Mouse (Mus musculus): ENCODE results near the gene Gpr137c.

Gene Gpr137c

DNA sequence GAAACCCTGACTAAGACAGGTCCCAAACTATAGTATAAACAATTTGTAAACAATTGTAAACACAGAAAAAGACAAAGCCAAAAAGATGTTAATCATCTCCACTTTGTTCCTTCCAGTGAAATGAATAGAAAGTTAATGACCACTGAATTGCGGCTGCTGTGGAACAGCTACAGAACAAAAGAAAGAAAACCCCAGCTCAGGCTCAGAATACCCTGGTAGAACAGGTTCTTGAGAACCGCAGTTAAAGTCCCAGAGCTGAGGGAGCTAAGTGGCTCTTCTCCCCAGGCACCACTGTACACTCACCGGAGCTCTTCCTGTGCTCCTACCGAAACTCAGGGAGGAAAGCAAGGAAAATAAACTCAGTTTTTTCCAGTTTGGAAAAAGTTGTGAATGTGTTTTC, 8.8 kb upstream of the Gpr137c start:
- no peaks in the 10 kb centered on the region for H3K27me3 ChIP-seq (ENCODE audit: insufficient read depth, low read length)
- H3K36me3 ChIP-seq (ENCODE audit: insufficient read depth, low read length) = no peaks in the 10 kb centered on the region
- no peak overlapping the region for H3K4me3 ChIP-seq (replicated peaks; ENCODE audit: low read length)
- TF ChIP-seq NANOG (IDR thresholded peaks at IDR 0.05; ENCODE audit: borderline replicate concordance, low read length) = peak; percentile 60; the same call in 1 of the 2 replicates
- TF ChIP-seq CTCF (conservative IDR thresholded peaks at IDR 0.05; ENCODE audit: low read length) = no peak
- no peaks in the 10 kb centered on the region for H3K9me3 ChIP-seq (ENCODE audit: low read length)
- no peaks in the 10 kb centered on the region for H3K4me1 ChIP-seq (replicated peaks; ENCODE audit: low read depth, low read length)

DNA sequence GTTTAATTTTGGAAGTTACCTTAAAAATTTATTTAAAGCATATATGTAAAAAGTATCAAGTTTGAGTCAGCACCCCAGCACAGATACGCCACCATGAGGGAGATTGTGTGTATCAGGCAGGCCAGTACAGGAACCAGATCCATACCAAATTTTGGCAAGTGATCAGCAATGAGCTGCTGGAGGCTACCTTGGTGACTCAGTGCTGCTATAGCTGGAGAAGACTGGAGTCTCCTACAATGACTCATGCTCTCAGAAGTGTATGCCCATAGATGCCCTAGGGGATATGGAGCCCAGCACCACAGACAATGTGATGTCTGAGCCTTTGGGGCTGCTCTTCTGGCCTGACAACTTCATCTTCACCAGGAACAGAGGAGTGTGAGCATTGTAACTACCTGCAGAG, 8.1 kb upstream of the Gpr137c start:
- no peak for TF ChIP-seq NANOG (IDR thresholded peaks at IDR 0.05; ENCODE audit: borderline replicate concordance, low read length)
- no peak for TF ChIP-seq CTCF (conservative IDR thresholded peaks at IDR 0.05; ENCODE audit: low read length)
- TF ChIP-seq POU5F1 (IDR thresholded peaks at IDR 0.05; ENCODE audit: borderline replicate concordance, low read length) = no peak
- H3K36me3 ChIP-seq (ENCODE audit: insufficient read depth, low read length) = no peaks in the 10 kb centered on the region
- peaks cover 1% of the 10 kb centered on the region; the same call in 1 of the 2 replicates for H3K27me3 ChIP-seq (ENCODE audit: insufficient read depth, low read length)
- no peaks in the 10 kb centered on the region for H3K9me3 ChIP-seq (ENCODE audit: low read length)
- no peak overlapping the region for H3K4me3 ChIP-seq (replicated peaks; ENCODE audit: low read length)
- H3K4me1 ChIP-seq (replicated peaks; ENCODE audit: low read depth, low read length) = no peaks in the 10 kb centered on the region

DNA sequence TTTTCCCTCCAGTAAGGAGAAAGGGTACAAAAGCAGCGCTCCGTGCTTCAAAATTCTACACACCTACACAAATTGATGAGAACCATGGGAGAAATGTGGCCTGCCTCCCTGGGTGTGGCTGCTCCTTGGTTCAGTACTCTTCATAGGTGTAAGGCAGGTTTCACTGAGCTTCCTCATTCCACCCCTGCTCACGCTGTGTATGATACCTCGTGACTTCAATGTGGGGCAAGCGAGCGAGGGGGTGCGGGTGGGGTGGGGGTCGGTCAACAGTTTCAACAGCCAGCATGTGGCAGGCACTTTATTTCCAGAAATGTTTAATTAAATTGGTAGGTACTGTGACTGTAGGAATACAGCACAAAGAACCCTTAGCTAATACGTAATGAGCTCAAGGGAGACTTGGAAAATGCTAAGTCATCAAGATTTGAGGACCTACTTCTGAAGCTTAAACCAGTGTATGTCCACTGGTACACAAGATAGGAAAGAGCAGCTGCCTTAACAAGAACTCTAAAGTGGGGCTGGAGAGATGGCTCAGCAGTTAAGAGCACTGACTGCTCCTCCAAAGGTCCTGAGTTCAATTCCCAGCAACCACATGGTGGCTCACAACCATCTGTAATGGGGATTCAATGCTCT, 2.7 kb upstream of the Gpr137c start:
- H3K36me3 ChIP-seq (ENCODE audit: insufficient read depth, low read length) = no peaks in the 10 kb centered on the region
- H3K4me3 ChIP-seq (replicated peaks; ENCODE audit: low read length) = no peak overlapping the region
- peaks cover 17% of the 10 kb centered on the region for H3K4me1 ChIP-seq (replicated peaks; ENCODE audit: low read depth, low read length)
- H3K27me3 ChIP-seq (ENCODE audit: insufficient read depth, low read length) = peaks cover 27% of the 10 kb centered on the region
- no peaks in the 10 kb centered on the region for H3K9me3 ChIP-seq (ENCODE audit: low read length)
- no peak for TF ChIP-seq CTCF (conservative IDR thresholded peaks at IDR 0.05; ENCODE audit: low read length)
- no peak for TF ChIP-seq POU5F1 (IDR thresholded peaks at IDR 0.05; ENCODE audit: borderline replicate concordance, low read length)
- no peak for TF ChIP-seq NANOG (IDR thresholded peaks at IDR 0.05; ENCODE audit: borderline replicate concordance, low read length)

DNA sequence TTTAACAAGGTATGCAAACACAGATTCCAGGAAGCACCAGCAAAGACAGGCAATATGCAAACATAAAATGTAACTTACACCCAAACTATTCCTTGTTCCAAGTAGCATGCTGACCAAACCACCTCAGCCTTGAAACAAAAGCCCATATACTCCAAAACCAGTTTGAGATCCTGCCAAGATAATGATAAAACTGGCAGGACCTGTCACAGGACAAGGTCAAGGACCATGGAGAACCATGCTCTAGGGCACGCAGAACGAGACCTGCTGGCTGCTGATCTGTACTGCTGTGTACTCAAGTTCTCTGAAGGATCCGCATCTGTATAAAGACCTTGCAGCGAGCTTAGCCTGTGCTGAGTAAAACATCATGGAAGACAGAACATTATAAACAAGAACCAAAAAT, 1.8 kb upstream of the Gpr137c start:
- Histone ChIP-seq H3K9me3 (ENCODE audit: low read length) (no peaks in the 10 kb centered on the region), H3K36me3 (ENCODE audit: insufficient read depth, low read length) (no peaks in the 10 kb centered on the region), H3K4me3 (replicated peaks; ENCODE audit: low read length) (no peak overlapping the region), H3K27me3 (ENCODE audit: insufficient read depth, low read length) (peaks cover 30% of the 10 kb centered on the region), H3K4me1 (replicated peaks; ENCODE audit: low read depth, low read length) (peaks cover 17% of the 10 kb centered on the region)
- TF ChIP-seq NANOG (IDR thresholded peaks at IDR 0.05; ENCODE audit: borderline replicate concordance, low read length) (no peak), POU5F1 (IDR thresholded peaks at IDR 0.05; ENCODE audit: borderline replicate concordance, low read length) (no peak)

DNA sequence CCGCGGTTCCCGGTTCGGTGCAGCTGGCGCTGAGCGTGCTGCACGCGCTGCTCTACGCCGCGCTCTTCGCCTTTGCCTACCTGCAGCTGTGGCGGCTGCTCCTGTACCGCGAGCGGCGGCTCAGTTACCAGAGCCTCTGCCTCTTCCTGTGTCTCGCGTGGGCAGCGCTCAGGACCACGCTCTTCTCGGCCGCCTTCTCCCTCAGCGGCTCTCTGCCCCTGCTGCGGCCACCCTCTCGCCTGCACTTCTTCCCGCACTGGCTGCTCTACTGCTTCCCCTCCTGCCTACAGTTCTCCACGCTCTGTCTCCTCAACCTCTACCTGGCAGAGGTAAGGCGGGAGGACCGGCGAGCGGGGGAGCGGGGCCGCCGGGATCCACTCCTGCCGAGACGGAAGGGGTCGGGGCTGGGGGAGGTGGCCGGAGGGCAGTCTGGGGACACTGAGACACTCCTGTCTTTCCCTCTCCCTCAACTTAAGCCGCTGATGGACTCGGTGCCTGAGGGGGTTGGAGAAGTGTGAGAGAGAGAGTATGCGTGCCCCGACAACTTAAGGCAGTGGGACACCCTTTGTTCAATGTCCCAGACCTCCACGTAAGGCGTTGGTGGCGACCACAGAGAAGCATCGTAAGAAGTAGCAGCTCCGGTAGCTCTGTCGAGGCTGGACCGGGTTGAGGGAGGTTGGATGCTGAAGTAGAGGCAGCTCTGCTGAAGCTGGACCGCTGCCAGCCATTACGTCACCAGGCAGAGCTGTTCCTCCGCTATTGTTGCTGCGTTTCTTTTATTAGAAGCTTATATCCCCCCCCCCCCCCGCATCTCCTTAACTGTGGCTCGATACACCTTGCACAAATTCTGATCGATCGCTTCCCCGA, 806 bp downstream of the Gpr137c start, which contains the start of gene Txndc16:
Txndc16 (minus strand) TSS at position 239 of the 867 bp plus-strand sequence.
- Histone ChIP-seq H3K9me3 (ENCODE audit: low read length) (no peaks in the 10 kb centered on the region), H3K27me3 (ENCODE audit: insufficient read depth, low read length) (peaks cover 30% of the 10 kb centered on the region), H3K36me3 (ENCODE audit: insufficient read depth, low read length) (no peaks in the 10 kb centered on the region), H3K4me3 (replicated peaks; ENCODE audit: low read length) (peak within 1 kb of the TSS; percentile 91), H3K4me1 (replicated peaks; ENCODE audit: low read depth, low read length) (peaks cover 17% of the 10 kb centered on the region)
- TF ChIP-seq NANOG (IDR thresholded peaks at IDR 0.05; ENCODE audit: borderline replicate concordance, low read length) (no peak), POU5F1 (IDR thresholded peaks at IDR 0.05; ENCODE audit: borderline replicate concordance, low read length) (no peak), CTCF (conservative IDR thresholded peaks at IDR 0.05; ENCODE audit: low read length) (no peak)

DNA sequence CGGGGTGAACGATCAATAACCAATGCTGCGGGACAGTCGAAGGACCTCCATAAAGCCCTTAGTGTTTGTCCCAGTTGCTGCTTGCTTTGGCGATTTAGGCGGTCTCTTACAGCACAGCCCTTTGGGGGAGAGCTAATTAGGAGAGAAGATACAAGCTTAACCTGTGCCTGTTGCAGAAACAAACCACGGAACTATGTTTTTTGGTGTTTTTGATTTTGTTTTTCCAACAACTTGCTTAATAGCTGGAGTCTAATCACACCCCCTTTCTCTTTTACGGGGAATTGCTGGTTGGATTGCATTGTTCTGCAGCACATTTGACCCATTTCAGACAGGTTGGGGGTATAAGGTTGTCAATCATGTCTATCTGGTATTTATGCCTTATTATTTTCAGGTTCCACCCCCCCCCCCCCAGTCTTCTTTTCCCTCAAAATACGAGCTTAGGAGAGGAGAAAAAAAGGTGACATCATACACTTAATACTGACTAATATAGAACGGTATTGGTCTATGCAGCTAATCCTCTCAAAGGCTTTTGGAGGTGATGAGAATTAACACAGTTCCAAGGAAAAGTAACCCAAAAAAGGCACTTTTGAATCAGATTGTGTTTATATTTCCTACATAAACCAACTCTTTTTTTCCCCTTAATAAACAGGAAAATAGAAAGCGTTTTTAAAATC, 1.6 kb downstream of the Gpr137c start:
- peaks cover 17% of the 10 kb centered on the region for H3K4me1 ChIP-seq (replicated peaks; ENCODE audit: low read depth, low read length)
- no peaks in the 10 kb centered on the region for H3K36me3 ChIP-seq (ENCODE audit: insufficient read depth, low read length)
- H3K9me3 ChIP-seq (ENCODE audit: low read length) = no peaks in the 10 kb centered on the region
- no peak for TF ChIP-seq NANOG (IDR thresholded peaks at IDR 0.05; ENCODE audit: borderline replicate concordance, low read length)
- TF ChIP-seq CTCF (conservative IDR thresholded peaks at IDR 0.05; ENCODE audit: low read length) = no peak
- TF ChIP-seq POU5F1 (IDR thresholded peaks at IDR 0.05; ENCODE audit: borderline replicate concordance, low read length) = no peak
- H3K4me3 ChIP-seq (replicated peaks; ENCODE audit: low read length) = peak overlapping the region; percentile 91
- H3K27me3 ChIP-seq (ENCODE audit: insufficient read depth, low read length) = peaks cover 30% of the 10 kb centered on the region

DNA sequence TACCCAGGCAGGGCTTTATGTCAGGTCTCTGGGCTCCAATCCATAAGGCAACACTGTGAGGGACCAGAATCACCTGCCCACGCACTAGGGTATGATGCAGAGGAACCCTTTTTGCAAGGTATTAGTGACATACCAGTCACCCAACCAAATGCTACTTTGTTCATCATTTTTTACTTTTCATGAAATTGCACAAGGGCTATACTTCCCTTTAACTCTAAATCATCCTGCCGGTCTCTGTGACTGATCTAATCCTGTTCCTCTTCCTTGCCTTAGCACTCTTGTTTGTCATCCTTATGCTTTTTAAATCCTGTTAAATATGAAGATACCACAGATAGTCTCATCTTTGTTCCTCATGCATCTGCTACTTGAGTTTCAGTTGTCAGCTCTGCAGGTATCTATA, 19.5 kb downstream of the Gpr137c start:
- Histone ChIP-seq H3K9me3 (ENCODE audit: low read length) (no peaks in the 10 kb centered on the region), H3K4me1 (replicated peaks; ENCODE audit: low read depth, low read length) (no peaks in the 10 kb centered on the region), H3K36me3 (ENCODE audit: insufficient read depth, low read length) (no peaks in the 10 kb centered on the region), H3K27me3 (ENCODE audit: insufficient read depth, low read length) (no peaks in the 10 kb centered on the region), H3K4me3 (replicated peaks; ENCODE audit: low read length) (no peak overlapping the region)
- TF ChIP-seq CTCF (conservative IDR thresholded peaks at IDR 0.05; ENCODE audit: low read length) = no peak
- TF ChIP-seq POU5F1 (IDR thresholded peaks at IDR 0.05; ENCODE audit: borderline replicate concordance, low read length) = no peak
- no peak for TF ChIP-seq NANOG (IDR thresholded peaks at IDR 0.05; ENCODE audit: borderline replicate concordance, low read length)

DNA sequence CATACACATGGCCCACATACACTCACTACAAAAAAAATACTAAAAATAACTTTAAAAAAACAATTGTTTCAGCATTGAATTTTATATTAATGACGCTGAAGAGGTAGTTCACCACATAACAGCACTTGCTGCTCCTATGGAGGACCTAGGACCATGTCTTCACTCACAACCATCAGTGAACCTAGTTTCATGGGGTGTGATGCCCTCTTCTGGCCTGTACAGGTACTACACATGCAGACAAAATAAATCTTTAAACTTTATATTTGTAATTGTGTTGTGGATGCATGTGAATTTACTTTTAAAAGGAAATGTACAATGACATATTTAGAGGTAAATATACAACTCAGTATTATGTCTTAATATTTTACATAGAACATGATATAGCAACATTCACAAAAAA, 22.1 kb downstream of the Gpr137c start:
- no peaks in the 10 kb centered on the region for H3K9me3 ChIP-seq (ENCODE audit: low read length)
- TF ChIP-seq CTCF (conservative IDR thresholded peaks at IDR 0.05; ENCODE audit: low read length) = peak; percentile 98
- no peak for TF ChIP-seq NANOG (IDR thresholded peaks at IDR 0.05; ENCODE audit: borderline replicate concordance, low read length)
- H3K27me3 ChIP-seq (ENCODE audit: insufficient read depth, low read length) = no peaks in the 10 kb centered on the region
- H3K4me1 ChIP-seq (replicated peaks; ENCODE audit: low read depth, low read length) = no peaks in the 10 kb centered on the region
- no peak overlapping the region for H3K4me3 ChIP-seq (replicated peaks; ENCODE audit: low read length)
- no peaks in the 10 kb centered on the region for H3K36me3 ChIP-seq (ENCODE audit: insufficient read depth, low read length)

Data from E14TG2a.4 (cell line).